Mouse (Mus musculus) neural tube, embryonic 14.5 days (tissue): ENCODE data around the gene Phlpp1. TPM values are rescaled to one million over a fixed set of nuclear protein-coding genes. Genes with fewer than 3 reads are reported as not detected.

Source experiments
- ATAC-seq: fragments of 200-750 bp; cut with Nextera tagmentation; 2 replicates; pipeline ENCODE4 v1.8.0; 2017; ENCODE audit warnings: low read depth, mild to moderate bottlenecking, moderate TSS enrichment, moderate library complexity
- H3K27ac ChIP-seq: fragments of 300-500 bp; sonication (generic); 2 replicates; pipeline ENCODE4 v1.5.1; 2014; ENCODE audit warnings: low read depth, mild to moderate bottlenecking, control low read depth, low read length, moderate library complexity, mixed read lengths
- H3K27me3 ChIP-seq: fragments of 300-500 bp; sonication (generic); 2 replicates; pipeline ENCODE4 v1.6.1; 2014; ENCODE audit warnings: low read length; ENCODE audit not compliant: control insufficient read depth, insufficient read depth
- H3K36me3 ChIP-seq: fragments of 300-500 bp; sonication (generic); 2 replicates; pipeline ENCODE4 v1.6.1; 2014; ENCODE audit warnings: low read length, mixed read lengths; ENCODE audit not compliant: control insufficient read depth, insufficient read depth
- H3K4me1 ChIP-seq: fragments of 300-500 bp; sonication (generic); 2 replicates; pipeline ENCODE4 v1.6.1; 2014; ENCODE audit warnings: low read length; ENCODE audit not compliant: control insufficient read depth, insufficient read depth
- H3K4me2 ChIP-seq: fragments of 300-500 bp; sonication (generic); 2 replicates; pipeline ENCODE4 v1.6.1; 2014; ENCODE audit warnings: mild to moderate bottlenecking, low read depth, low read length, control low read depth
- H3K4me3 ChIP-seq: fragments of 300-500 bp; sonication (generic); 2 replicates; pipeline ENCODE4 v1.5.1; 2014; ENCODE audit warnings: low read depth, low read length, control low read depth, mixed read lengths
- H3K9ac ChIP-seq: fragments of 300-500 bp; sonication (generic); replicated peaks from 2 replicates; pipeline ENCODE4 v1.6.1; 2014; ENCODE audit warnings: low read depth, mild to moderate bottlenecking, control low read depth, low read length, mixed read lengths
- H3K9me3 ChIP-seq: fragments of 300-500 bp; sonication (generic); 2 replicates; pipeline ENCODE4 v1.6.1; 2016; ENCODE audit warnings: low read length; ENCODE audit not compliant: control insufficient read depth
- WGBS: fragments of 180-500 bp; shearing (Covaris S2); extraction: QIAGEN DNeasy Blood & Tissue Kit; methylation state at CpG from one replicate; pipeline ENCODE4 v1.1.7; 2014; 5-methylcytosine and 5-hydroxymethylcytosine counted together
- polyA plus RNA-seq: library from polyadenylated mRNA; unstranded; fragments of >200 nt; fragmentation: Nextera tagmentation; extraction: Ambion mirVana; gene quantifications from 2 replicates; pipeline ENCODE4 v1.2.1, GENCODE M21; 2014

The Phlpp1 gene
- polyA plus RNA-seq, 1 experiment from 2014 or later = 11.8 TPM

DNA sequence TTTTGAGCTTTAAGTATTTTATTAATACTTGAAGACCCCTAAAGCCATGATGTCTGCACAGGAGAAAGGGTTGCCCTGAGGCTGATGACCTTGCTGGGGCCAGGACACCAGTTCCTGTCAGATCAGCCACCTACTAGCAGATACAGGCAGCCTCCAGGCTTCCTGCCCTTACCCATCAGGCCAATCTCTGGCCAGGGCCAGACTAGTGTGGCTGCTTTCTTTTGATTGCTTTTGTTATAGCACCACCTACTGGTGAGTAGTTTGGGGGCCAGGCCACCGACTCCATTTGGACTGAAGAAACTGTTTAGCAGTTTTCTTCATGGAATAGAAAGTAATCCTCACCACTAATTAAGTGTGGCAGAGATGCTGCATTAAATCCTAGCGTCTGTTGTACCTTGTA is 223.9 kb downstream of the Phlpp1 start:
- Histone ChIP-seq H3K4me3 (no peak overlapping the region), H3K27ac (no peak overlapping the region), H3K9ac (no peak overlapping the region), H3K9me3 (no peaks in the 10 kb centered on the region), H3K27me3 (no peaks in the 10 kb centered on the region), H3K4me1 (no peaks in the 10 kb centered on the region), H3K4me2 (no peak overlapping the region), H3K36me3 (peaks cover 9% of the 10 kb centered on the region; the same call in 1 of the 2 replicates)
- ATAC-seq = peak; percentile 88
- 11% methylated on average over 2 of the region's 2 CpGs for WGBS

GRCm38 (mm10) chr1:106400900-106401634 is 229.5 kb downstream of the Phlpp1 start:
- H3K4me2 ChIP-seq = no peak overlapping the region
- no peaks in the 10 kb centered on the region for H3K36me3 ChIP-seq
- H3K4me1 ChIP-seq = no peaks in the 10 kb centered on the region
- H3K9me3 ChIP-seq = no peaks in the 10 kb centered on the region
- no peak overlapping the region for H3K9ac ChIP-seq
- no peaks in the 10 kb centered on the region for H3K27me3 ChIP-seq
- H3K27ac ChIP-seq = no peak overlapping the region
- 66% methylated on average over 11 of the region's 11 CpGs for WGBS
- peak; percentile 52; the same call in 1 of the 2 replicates for ATAC-seq
- H3K4me3 ChIP-seq = no peak overlapping the region

DNA sequence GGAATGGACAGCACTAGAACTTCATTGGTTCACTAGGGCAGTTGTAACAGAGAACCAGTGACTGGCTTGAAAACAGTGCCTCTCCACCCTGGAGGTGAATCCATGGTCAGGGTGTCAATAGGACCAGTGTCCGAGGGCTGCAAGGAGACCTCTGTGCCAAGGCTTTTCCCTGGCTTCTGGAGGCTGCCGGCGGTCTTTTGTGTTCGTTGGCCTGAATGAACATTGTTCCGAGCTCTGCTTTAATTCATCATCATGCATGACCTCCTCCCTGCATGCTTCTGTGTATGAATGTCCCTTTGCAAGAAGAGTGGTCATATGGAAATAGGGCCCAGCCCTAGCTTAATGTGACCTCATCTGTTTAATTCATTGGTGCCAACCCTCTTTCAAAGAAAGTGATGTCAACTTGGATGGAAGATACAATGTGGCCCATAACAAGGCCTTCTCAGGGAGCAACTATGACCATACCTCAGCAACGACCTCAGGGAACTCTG is 231.5 kb downstream of the Phlpp1 start:
- no peaks in the 10 kb centered on the region for H3K4me1 ChIP-seq
- H3K4me2 ChIP-seq = no peak overlapping the region
- no peak overlapping the region for H3K9ac ChIP-seq
- H3K27me3 ChIP-seq = no peaks in the 10 kb centered on the region
- no peak for ATAC-seq
- H3K9me3 ChIP-seq = no peaks in the 10 kb centered on the region
- H3K36me3 ChIP-seq = no peaks in the 10 kb centered on the region
- H3K27ac ChIP-seq = no peak overlapping the region
- H3K4me3 ChIP-seq = no peak overlapping the region
- WGBS = 45% methylated on average over 6 of the region's 6 CpGs

GRCm38 (mm10) chr1:106406852-106407251 is 235.3 kb downstream of the Phlpp1 start:
- Histone ChIP-seq H3K27ac (no peak overlapping the region), H3K4me2 (no peak overlapping the region), H3K4me3 (no peak overlapping the region), H3K4me1 (no peaks in the 10 kb centered on the region), H3K36me3 (no peaks in the 10 kb centered on the region), H3K9me3 (no peaks in the 10 kb centered on the region), H3K9ac (no peak overlapping the region), H3K27me3 (no peaks in the 10 kb centered on the region)
- WGBS = 39% methylated on average over 1 of the region's 1 CpGs
- ATAC-seq = no peak

DNA sequence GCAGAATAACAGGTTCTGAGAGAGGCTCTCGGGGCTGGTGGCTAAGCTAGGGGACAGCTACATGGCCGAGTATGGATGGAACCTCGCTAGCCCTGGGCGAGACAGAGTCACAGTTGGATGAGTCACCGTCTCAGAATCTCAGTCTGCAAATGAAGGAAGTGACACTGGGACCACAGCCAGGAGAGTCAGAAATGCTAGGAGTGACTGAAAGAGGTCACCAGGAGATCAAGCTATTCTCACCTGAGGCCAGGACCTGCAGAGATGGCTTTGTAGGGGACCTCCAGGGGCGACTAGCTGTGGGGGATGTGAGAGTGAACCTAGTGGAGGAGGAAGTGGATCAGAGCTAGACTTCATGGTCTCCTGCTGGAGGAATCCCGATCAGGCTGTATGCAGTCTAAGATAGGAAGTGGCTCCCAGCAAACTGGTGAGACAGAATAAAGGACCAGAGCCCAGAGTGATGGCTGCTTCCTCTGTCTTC is 236.4 kb downstream of the Phlpp1 start:
- Histone ChIP-seq H3K4me2 (no peak overlapping the region), H3K36me3 (no peaks in the 10 kb centered on the region)

DNA sequence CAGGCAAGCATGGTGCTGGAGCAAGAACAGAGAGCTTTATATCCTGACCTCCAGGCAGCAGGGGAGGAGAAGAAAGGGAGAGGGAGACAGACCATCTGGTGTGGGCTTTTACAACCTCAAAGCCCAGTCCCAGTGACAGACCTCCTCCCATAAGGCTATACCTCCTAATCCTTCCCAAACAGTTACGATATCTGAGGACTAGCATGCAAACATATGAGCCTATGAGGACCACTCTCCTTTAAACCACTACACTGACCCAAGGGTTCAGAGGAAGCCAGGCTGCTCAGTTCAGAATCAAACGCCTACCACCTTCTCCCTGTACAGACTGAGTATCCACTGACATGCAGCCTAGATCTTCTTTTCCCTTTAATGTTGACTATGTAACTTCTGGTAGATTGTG is 239.3 kb downstream of the Phlpp1 start:
- 81% methylated on average over 2 of the region's 2 CpGs for WGBS
- no peaks in the 10 kb centered on the region for H3K9me3 ChIP-seq
- ATAC-seq = no peak
- H3K27ac ChIP-seq = no peak overlapping the region
- no peaks in the 10 kb centered on the region for H3K27me3 ChIP-seq
- H3K4me2 ChIP-seq = no peak overlapping the region
- H3K9ac ChIP-seq = no peak overlapping the region
- H3K4me3 ChIP-seq = no peak overlapping the region
- no peaks in the 10 kb centered on the region for H3K4me1 ChIP-seq
- no peaks in the 10 kb centered on the region for H3K36me3 ChIP-seq

More for the DNA sequence above, 236.4 kb downstream of the Phlpp1 start:
- Histone ChIP-seq H3K27ac (no peak overlapping the region), H3K9ac (no peak overlapping the region), H3K9me3 (no peaks in the 10 kb centered on the region), H3K4me1 (no peaks in the 10 kb centered on the region), H3K27me3 (no peaks in the 10 kb centered on the region), H3K4me3 (no peak overlapping the region)
- ATAC-seq = no peak
- WGBS = 79% methylated on average over 7 of the region's 7 CpGs

GRCm38 (mm10) chr1:106425128-106425936 is 253.8 kb downstream of the Phlpp1 start:
- no peak overlapping the region for H3K4me3 ChIP-seq
- no peak overlapping the region for H3K9ac ChIP-seq
- H3K4me2 ChIP-seq = no peak overlapping the region
- 37% methylated on average over 9 of the region's 9 CpGs for WGBS
- no peaks in the 10 kb centered on the region for H3K9me3 ChIP-seq
- H3K4me1 ChIP-seq = no peaks in the 10 kb centered on the region
- H3K27ac ChIP-seq = no peak overlapping the region
- H3K27me3 ChIP-seq = no peaks in the 10 kb centered on the region
- ATAC-seq = peak; percentile 56; the same call in 1 of the 2 replicates
- H3K36me3 ChIP-seq = no peaks in the 10 kb centered on the region

DNA sequence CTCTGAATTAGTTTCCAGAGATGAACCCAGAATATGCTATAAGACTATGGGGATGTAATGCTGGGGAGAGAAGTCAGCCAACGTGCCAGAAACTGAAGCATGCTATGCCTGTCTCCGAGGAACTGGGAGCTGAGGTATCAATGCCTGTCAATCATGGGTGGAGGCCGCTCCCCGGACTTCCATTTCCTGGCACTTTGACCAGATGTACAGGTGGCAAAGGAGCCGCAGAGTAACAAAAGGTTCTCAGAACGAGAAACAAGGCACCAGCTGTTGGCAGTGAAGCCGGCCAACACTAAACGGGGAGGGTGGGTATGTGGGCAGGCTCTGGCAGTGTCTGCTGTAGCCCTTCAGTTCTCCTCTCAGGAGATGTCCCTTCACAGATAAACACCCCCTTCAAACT is 256.6 kb downstream of the Phlpp1 start:
- no peaks in the 10 kb centered on the region for H3K27me3 ChIP-seq
- peak; percentile 74 for ATAC-seq
- H3K4me2 ChIP-seq = no peak overlapping the region
- H3K4me1 ChIP-seq = no peaks in the 10 kb centered on the region
- no peaks in the 10 kb centered on the region for H3K9me3 ChIP-seq
- 30% methylated on average over 8 of the region's 8 CpGs for WGBS
- H3K4me3 ChIP-seq = no peak overlapping the region
- H3K27ac ChIP-seq = no peak overlapping the region
- no peaks in the 10 kb centered on the region for H3K36me3 ChIP-seq
- H3K9ac ChIP-seq = no peak overlapping the region

- Histone ChIP-seq H3K9me3 (no peaks in the 10 kb centered on the region), H3K4me3 (no peak overlapping the region), H3K4me2 (no peak overlapping the region), H3K9ac (no peak overlapping the region), H3K27me3 (no peaks in the 10 kb centered on the region), H3K27ac (no peak overlapping the region), H3K4me1 (no peaks in the 10 kb centered on the region), H3K36me3 (no peaks in the 10 kb centered on the region)
- WGBS = 48% methylated on average over 4 of the region's 4 CpGs
- ATAC-seq = peak; percentile 44; the same call in 1 of the 2 replicates
Measured at GRCm38 (mm10) chr1:106428580-106428979, 257.0 kb downstream of the Phlpp1 start.
